Mouse (Mus musculus): ENCODE results near the gene Ulk4.

GRCm38 (mm10) chr9:121250854-121251253 is 26.1 kb downstream of the Ulk4 start:
- TF ChIP-seq GATA1 (IDR thresholded peaks at IDR 0.05; ENCODE audit: borderline replicate concordance, low read length) (no peak), FLI1 (IDR thresholded peaks at IDR 0.05; ENCODE audit: low read length) (no peak)

Measured in megakaryocyte, embryonic 14.5 days (primary cell).